Mouse (Mus musculus) thymus, postnatal 36 days (tissue): ENCODE measurements around the gene Plce1.
A peak's percentile ranks its signal among the peaks of the same experiment; 100 is the strongest.

ENCODE experiments used
- DNase-seq, 2 experiments: peaks; one replicate each; pipeline ENCODE4 v3.0.0; 2022; ENCODE audit warnings: mixed read lengths in 2 of 2

Gene Plce1

GRCm38 (mm10) chr19:38480731-38481621 is at the start of gene Plce1:
Gene Plce1 (plus strand): TSS chr19:38481109.
- DNase-seq: peak in 1 of 2 experiments; percentile 2

GRCm38 (mm10) chr19:38431326-38431725 is 49.6 kb upstream of the Plce1 start:
- DNase-seq: no peak

- no peak for DNase-seq
Measured at GRCm38 (mm10) chr19:38432021-38432420, 48.9 kb upstream of the Plce1 start.

- DNase-seq: no peak
Measured at GRCm38 (mm10) chr19:38433381-38433780, 47.5 kb upstream of the Plce1 start.

GRCm38 (mm10) chr19:38435221-38435620 is 45.7 kb upstream of the Plce1 start:
- no peak for DNase-seq

- no peak for DNase-seq
Measured at GRCm38 (mm10) chr19:38441860-38442259, 39.0 kb upstream of the Plce1 start.

GRCm38 (mm10) chr19:38445758-38446157 is 35.2 kb upstream of the Plce1 start:
- DNase-seq: no peak

- no peak for DNase-seq
Measured at GRCm38 (mm10) chr19:38455228-38455627, 25.7 kb upstream of the Plce1 start.

- DNase-seq: no peak
Measured at GRCm38 (mm10) chr19:38458996-38459395, 21.9 kb upstream of the Plce1 start.

GRCm38 (mm10) chr19:38460696-38461095 is 20.2 kb upstream of the Plce1 start:
- no peak for DNase-seq

GRCm38 (mm10) chr19:38470257-38470893 is 10.5 kb upstream of the Plce1 start:
- no peak for DNase-seq

GRCm38 (mm10) chr19:38475394-38475793 is 5.5 kb upstream of the Plce1 start:
- DNase-seq: no peak

- no peak for DNase-seq
Measured at GRCm38 (mm10) chr19:38478286-38478685, 2.6 kb upstream of the Plce1 start.

- DNase-seq: no peak
Measured at GRCm38 (mm10) chr19:38478948-38479347, 2.0 kb upstream of the Plce1 start.

- DNase-seq: no peak
Measured at GRCm38 (mm10) chr19:38479473-38479872, 1.4 kb upstream of the Plce1 start.

- DNase-seq: no peak
Measured at GRCm38 (mm10) chr19:38480156-38480720, 671 bp upstream of the Plce1 start.

GRCm38 (mm10) chr19:38481906-38482305 is 997 bp downstream of the Plce1 start:
- no peak for DNase-seq

- no peak for DNase-seq
Measured at GRCm38 (mm10) chr19:38482406-38483181, 1.7 kb downstream of the Plce1 start.

GRCm38 (mm10) chr19:38485779-38486555 is 5.1 kb downstream of the Plce1 start:
- no peak for DNase-seq

- no peak for DNase-seq
Measured at GRCm38 (mm10) chr19:38487501-38487900, 6.6 kb downstream of the Plce1 start.

GRCm38 (mm10) chr19:38488103-38488912 is 7.4 kb downstream of the Plce1 start:
- no peak for DNase-seq
